Mouse (Mus musculus): ENCODE data around the gene Scn4b. TPM values are rescaled to one million over a fixed set of nuclear protein-coding genes. Genes with fewer than 3 reads are reported as not detected.
A peak's percentile ranks its signal among the peaks of the same experiment; 100 is the strongest.

Scn4b gene
- total RNA-seq (2021), result 10 to 100 TPM in 1 of 2 experiments, 1 to 10 TPM in 1; 4.4 to 11.9 TPM

DNA sequence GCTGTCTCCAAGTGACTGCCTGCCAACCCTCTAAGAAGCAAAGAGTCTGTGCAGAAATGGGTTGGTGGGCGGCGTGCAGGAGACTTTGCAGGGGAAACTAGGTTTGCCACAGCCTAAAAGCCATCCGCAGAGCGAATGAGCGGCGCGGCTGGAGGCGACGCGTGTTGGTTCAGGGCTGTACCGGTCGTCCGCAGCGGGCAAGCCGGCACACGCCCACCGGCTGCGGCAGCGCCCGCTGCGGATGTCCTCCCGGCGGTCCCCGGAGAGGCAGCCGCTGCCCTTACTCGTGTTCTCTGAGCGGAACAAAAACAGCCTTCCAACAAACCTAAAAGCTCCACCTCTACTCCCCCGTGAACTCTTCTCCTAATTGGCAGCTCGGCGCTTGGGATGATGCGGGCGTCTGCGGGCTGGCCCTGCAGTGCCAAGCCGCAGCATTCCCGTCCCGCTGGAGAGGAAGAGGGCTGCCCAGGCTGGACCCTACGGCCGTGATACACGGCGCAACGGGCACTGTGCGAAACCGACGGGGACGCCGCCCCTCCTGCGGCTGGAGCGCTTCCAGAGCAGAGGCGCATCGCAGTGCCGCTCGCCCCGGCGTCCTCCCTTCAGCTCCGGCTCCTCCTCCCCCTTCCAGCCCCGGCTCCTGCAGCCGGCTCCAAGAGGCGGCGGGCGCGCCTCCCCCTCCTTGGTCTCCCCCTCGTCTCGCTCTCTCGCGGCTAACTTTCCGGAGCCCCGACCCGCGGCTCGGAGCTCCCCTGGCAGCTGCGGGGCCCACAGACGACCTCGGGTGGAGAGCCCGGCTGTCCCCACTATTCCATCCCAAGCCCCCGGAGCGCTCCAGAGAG lies at the start of gene Scn4b:
Scn4b (plus strand) TSS at position 205 of the 842 bp plus-strand sequence.
- intact Hi-C loops (cut with DNase I), result no loop called here
- DNase-seq (ENCODE audit: extremely low spot score in 1 of 2, low spot score in 2 of 2), result peak in 1 of 2 experiments; percentile 68

DNA sequence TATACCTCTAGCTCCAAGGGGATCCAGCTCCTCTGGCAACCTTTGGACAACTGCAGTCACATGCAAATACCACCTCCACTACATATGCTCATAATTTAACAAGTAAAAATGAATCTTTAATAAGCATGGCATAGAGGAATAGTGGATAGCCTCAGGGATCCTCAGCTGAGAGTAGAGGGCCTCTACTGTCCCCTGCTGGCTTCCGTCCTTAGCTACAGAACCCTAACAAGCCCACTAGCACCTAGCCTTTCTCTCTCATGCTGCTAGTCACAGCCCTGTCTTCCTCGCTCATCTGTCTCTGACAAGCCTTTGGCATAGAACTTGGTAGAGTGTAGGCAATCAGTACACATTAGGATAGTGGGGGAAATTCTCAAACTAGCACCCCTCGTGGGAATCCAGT lies 47.4 kb upstream of the Scn4b start:
- intact Hi-C loops (cut with DNase I), result no loop called here
- DNase-seq (ENCODE audit: extremely low spot score in 1 of 2, low spot score in 2 of 2), result no peak

DNA sequence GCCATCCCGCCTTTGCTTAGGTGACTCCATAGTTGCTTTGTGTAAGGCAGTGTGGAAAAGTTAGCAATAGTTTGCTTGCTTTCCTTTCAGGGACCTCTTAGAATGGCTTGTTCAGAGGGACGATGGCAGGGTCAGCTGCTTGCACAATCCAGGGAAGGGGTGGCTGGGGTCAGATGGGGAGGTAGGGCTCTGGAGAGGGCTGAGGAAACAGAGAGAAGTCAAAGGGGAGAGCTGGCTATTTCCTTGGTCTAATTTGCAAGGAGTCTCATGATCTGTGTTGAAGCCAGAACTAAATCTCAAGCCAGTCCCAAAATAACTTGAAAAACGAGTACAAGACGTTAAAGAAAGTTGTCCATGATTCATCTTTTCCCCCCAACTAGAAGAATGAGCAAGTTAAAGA lies 45.6 kb upstream of the Scn4b start:
- intact Hi-C loops (cut with DNase I), result no loop called here
- DNase-seq (ENCODE audit: extremely low spot score in 1 of 2, low spot score in 2 of 2), result peak in 1 of 2 experiments; percentile 34

DNA sequence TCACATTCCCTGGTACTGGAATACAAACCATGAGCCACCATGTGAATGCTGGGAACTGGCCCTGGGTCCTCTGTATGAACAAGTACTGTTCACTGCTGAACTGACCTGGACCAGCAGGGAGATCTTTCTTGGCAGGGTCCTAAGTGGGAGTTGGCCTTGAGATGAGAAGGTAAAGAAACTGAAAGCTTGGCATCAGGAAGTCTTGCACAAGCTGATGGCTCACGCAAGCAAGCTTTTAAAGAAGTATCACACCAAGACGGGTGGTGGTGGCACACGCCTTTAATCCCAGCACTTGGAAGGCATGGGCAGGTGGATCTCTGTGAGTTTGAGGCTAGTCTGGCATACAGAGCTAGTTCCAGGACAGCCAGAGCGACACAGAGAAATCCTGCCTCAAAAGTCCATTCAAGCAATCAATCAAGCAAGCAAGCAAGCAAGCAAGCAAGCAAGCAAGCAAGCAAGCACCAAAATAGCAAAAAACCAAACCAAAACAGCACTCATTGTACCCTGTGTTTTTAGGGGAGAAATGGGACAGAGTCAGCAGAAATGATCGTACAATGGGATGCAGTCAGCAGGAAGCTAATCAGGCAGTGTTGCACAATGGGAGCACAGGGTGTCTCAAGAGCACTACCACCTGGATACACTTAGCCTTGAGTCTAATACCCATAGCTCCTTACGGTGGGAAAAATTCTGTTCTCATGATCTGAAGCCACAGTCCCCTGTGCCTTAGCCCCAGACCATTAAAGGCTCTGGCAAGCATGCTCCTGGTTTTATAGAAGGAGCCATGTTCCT lies 42.9 kb upstream of the Scn4b start:
- intact Hi-C loops (cut with DNase I), result no loop called here
- DNase-seq (ENCODE audit: extremely low spot score in 1 of 2, low spot score in 2 of 2), result no peak

DNA sequence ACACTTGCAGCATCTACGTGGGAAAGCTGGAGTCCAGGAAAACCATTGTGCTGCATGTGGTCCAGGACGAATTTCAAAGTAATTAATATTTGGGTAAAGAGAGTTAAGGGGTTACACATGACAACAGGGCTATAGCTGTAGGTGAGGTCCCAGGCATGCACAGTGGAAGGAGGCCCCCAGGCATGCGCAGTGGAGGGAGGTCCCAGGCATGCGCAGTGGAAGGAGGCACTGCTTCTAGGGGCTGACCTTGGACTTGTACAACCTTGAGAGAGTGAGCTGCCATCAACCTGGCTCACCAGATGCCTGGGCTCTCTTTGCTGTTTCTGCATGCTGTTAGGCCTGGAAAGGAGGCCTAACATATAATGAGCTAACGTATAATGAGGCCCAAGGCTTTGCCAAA lies 40.3 kb upstream of the Scn4b start:
- no peak for DNase-seq (ENCODE audit: extremely low spot score in 1 of 2, low spot score in 2 of 2)
- intact Hi-C loops (cut with DNase I), result no loop called here

DNA sequence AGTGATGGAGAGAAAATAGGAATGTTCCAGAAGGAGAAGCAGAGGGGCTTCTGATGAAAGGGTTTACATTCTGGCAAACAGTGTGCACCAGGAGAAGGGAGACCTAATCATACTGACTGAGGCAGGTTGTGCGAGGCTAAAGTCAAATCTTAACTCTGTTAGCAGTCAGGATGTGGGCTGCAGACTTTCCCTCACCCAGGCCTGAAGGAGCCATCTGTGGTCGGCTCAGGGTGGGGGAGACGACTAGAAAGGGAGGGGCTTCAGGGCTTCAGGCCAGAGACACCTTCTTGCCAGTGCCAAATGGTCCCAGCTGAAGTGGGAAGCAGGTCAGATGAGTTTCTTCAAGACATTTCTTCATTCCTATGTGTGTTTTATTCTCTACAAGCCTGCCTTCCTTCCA lies 39.8 kb upstream of the Scn4b start:
- no peak for DNase-seq (ENCODE audit: extremely low spot score in 1 of 2, low spot score in 2 of 2)
- intact Hi-C loops (cut with DNase I), result no loop called here

DNA sequence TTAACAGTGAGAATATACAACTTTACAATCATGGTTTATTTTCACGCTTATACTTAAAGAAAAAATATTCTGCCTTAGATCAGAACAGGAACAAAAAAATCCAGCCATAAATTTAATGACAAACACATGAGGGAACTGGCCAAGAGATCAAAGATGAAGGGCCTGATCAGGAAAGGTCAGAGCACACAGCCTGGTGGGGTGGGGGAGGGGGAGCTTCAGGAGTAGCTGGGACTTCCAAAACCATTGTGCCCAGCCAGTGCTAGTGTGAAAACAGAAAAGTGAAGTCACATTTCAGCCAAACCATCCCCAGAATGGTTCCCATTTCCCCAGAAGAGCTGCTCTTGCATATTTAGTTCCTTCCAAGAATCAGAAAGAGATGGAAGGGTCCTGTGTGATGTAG lies 35.7 kb upstream of the Scn4b start:
- no peak for DNase-seq (ENCODE audit: extremely low spot score in 1 of 2, low spot score in 2 of 2)
- intact Hi-C loops (cut with DNase I), result no loop called here

DNA sequence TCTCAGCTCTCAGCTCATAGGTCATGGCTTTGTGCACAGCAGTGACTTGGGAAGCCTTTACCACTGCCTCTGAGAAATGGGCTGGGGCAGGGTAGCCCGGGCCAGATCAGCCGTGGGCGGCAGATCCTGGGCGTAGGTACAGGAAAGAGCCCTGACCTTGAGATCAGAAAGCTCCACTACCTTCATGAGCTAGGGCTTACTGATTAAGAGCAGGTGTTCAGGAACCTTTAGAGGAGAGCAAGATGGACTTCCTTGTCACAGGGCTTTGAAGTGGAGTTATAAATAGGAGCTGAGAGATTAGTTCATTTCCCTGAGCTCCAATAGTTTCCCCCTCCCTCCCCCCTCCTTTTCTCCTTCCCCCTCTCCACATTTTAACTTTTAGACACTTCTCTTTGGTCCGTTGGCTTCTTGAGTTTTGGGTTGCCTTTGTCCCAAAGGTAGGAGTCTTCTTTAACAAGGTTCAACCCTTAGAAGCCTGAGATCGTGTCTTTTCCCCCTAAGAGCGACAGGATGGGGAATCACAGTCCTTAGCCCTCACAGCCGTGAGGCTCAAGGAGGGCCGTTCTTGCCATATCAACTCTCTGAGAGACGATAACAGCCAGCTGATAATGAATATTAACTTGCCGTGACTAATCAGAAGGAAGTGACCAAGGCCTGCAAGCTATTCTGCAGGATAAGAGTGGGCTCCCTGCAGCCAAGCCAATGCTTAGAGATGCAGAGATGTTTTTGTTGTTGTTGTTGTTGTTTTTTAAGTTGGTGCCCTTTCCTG lies 34.8 kb upstream of the Scn4b start:
- intact Hi-C loops (cut with DNase I), result no loop called here
- DNase-seq (ENCODE audit: extremely low spot score in 1 of 2, low spot score in 2 of 2), result no peak

DNA sequence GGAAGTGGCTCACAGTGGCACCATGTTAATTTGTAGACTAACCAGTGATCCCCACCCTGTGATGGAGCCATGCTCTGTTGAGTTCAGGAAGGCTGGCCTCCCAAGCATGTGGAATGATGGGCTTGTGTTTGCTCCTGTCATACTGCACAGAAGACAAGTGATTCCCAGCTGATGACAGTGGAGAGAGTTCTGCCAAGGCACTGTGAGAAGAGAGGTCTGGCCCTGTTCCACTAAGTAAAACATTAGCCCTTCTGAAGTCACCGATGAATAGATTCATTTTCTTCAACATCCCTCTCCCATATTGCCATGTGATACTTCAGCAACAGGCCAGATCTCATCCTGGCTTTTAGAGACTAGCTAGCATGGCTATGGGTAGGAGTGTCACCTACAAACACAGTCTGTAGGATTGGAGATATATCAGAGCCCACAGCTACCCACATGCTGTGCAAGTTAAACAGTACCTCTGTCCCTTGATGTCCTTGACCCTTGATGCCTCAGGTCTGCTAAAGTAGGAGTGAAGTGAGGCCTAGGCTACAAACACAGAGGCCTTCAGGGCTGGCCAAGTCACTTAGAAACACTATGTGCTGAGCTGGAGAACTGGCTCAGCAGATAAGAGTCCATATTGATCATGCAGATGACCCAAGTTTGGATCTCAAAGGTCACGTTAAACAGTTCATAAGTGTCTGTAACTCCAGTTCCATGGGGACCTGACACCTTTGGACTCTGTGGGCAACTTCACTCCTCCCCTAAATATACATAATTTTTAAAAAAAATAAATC lies 32.4 kb upstream of the Scn4b start:
- intact Hi-C loops (cut with DNase I), result no loop called here

DNA sequence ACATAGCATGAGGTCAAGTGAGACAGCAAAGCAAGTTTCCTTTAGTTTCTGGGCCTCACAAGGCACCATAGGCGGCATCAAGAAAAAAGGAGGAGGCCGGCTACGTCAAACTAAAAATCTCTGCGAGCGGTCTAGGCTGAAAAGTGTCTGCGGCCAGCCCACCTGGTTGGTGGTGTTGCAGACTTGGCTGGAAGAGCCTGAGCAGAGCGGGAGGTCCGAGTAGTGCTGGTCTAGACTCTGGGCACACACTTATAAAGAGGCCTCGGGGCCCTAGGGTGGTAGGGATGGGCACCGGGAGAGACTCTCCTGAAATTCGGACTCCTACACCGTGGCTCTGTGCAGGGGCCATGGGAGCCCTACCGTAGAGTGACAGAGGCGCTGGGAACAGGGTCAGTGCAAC lies 22.5 kb upstream of the Scn4b start:
- intact Hi-C loops (cut with DNase I), result no loop called here
- peak in 1 of 2 experiments; percentile 68 for DNase-seq (ENCODE audit: extremely low spot score in 1 of 2, low spot score in 2 of 2)

More for the DNA sequence above, 32.4 kb upstream of the Scn4b start:
- DNase-seq (ENCODE audit: extremely low spot score in 1 of 2, low spot score in 2 of 2), result no peak

DNA sequence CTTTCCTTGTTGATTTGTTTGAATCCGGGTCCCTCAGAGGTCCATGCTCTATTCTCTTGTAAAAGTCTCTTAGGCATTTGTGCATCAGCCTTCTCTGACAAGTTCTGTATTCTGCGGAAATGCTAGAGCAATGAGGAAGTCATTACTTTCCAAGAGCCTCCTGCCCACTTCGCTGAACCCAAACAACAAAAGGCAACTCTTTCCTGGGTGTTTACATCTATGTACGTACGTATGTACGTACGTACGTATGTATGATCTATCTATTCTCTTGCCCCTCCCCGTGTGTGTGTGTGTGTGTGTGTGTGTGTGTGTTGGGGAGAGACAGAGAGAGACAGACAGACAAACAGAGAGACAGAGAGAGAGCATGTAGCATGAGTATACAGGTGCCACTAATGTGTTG lies 21.4 kb upstream of the Scn4b start:
- intact Hi-C loops (cut with DNase I), result no loop called here
- no peak for DNase-seq (ENCODE audit: extremely low spot score in 1 of 2, low spot score in 2 of 2)

DNA sequence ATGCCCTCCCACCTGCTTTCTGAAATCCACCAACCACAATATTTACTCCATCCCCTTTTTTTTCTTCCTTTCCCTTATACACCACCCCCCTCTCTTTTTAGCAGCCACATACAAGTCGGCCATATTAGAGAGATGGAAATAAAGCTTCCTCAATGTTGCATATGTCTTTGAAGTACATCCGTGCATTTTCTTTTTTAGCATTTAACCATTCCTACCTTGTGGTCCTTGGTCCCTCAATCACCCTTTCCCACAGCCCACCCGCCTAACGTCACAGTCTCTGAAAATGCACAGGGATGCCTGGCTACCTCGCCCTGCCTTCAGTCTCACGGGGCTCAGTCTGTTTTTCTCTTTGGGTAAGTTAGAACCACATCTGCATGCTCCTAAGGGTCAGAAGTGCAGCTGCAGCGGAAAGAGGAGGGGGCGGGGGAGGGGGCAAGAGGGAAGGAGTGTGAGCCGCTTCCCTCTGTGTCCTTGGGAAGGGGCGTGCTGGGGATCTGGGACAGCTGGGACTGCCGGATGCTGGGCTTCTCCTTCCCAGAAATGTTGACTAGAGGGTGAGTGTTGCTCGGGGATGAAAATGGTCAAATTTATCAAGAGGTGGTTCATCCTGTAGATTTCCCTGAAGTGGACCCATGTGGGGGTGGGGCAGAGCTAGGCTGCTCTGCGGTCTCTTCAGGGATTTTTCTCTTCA lies 20.3 kb upstream of the Scn4b start, which contains the start of gene Scn2b:
Scn2b (plus strand) TSS at position 42 of the 691 bp plus-strand sequence.
- intact Hi-C loops (cut with DNase I), result no loop called here
- DNase-seq (ENCODE audit: extremely low spot score in 1 of 2, low spot score in 2 of 2), result peak in 1 of 2 experiments; percentile 54

DNA sequence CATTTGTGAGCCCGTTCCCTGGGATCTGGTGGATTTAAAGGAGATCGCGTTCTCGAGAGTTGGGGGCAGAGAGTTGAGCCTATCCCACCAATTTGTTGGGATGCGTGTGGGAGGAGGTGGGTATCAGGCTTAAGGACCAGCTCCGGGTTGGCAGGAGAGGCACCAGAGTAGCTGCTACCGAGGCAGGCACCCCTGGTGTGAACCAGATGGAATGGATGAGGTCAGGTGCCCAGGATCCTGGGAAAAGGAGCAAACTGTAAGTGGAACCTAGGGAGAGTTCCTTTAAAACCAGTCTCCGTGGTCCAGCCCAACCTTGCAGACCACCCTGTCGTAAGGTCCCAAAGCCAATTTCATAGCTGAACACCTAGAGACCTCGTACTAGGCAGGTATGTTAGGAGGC lies 19.6 kb upstream of the Scn4b start:
- DNase-seq (ENCODE audit: extremely low spot score in 1 of 2, low spot score in 2 of 2), result no peak
- intact Hi-C loops (cut with DNase I), result no loop called here

DNA sequence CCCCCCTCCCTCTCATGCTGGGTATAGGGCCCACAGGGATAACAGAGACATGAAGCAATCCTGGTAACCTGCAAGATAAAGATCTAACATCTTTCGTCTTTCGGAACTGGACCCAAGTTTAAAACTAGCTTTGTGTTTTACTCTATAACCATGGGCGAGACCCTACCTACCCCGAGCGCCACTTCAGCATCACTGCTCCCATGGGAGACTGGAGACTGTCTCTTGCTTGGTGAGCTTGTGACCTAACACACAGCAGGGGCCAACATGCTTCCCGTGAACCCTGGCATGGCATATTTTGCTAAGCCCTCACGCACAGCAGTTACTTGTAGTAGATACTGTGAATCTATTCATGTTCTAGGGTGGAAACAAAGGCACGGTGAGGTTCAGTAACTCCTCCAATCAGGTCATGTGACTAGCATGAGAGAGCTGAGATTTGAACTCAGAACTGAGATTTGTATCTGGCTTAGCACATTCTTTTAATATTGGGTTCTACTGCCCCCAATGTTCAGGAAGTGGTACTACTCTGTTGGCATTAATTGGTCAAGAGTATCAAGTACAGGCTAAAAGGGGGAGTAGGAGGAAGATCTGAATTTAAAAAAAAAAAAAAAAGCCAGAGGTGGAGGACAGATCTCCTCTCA lies 18.8 kb upstream of the Scn4b start:
- intact Hi-C loops (cut with DNase I), result no loop called here

DNA sequence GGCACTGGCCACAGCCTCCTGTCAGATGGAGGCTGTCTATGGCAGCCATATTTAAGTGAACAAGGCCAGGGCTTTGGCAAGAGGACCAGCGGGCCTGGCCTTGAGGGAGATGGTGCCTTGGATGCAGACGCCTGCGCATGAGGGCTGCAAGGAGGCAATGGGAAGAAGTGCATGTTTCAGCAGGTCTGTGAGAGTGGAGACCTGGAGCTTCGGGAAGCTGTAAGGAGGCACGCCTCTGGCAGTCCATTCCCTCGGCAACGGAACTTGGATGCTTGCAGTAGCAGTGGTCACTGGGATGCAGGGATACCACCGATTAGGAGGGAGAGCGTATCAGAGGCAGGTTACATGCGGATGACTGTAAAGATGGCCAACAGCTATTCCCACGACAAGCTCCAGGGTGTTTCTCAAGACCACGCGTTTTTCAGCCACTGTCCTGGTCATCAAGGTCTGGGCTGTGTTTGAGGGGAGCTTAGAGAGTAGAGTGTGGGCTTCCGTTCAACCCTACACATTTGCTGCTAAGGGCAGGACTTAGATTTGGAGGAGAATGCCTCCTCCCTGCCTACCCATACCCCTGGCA lies 18.2 kb upstream of the Scn4b start:
- intact Hi-C loops (cut with DNase I), result no loop called here

More for the DNA sequence above, 18.8 kb upstream of the Scn4b start:
- DNase-seq (ENCODE audit: extremely low spot score in 1 of 2, low spot score in 2 of 2), result no peak

DNA sequence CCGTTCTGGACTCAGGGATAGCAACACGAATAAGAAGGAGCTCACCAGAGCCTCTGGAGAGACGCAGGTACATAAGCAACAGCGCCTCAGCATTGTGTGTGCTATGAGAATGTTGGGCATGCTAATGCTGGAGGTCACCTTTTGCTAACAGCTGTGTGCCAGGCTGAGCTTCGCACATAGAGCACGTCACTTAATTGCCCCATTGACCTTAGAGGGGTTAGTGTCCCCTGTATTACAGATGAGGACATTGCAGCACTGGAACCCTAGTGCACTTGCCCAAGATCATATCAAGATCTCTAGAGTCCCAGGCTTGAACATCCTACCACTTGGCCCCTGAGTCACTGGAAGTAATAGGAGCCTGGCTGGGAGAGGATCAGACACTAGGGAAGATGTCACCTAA lies 17.6 kb upstream of the Scn4b start:
- intact Hi-C loops (cut with DNase I), result no loop called here
- DNase-seq (ENCODE audit: extremely low spot score in 1 of 2, low spot score in 2 of 2), result no peak

More for the DNA sequence above, 18.2 kb upstream of the Scn4b start:
- no peak for DNase-seq (ENCODE audit: extremely low spot score in 1 of 2, low spot score in 2 of 2)

DNA sequence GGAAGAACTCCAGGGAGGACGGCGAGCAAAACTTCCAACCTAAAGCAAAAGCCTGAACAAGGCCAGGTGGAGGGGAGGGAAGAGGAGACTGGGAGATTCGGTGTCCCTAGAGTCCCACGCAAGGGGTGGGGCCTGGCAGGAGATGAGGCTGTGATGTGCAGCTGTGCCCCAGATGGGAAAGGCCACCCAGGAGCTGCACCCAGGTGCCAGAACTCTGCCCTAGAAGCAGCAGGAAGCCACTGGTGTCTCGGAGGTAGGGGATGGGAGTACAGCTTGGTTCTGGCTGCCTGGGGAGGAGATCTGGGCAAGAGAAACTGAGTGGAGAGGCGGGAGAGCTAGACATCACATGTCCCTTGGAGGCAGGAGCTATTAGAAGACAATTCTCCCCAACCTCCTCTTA lies 17.2 kb upstream of the Scn4b start:
- intact Hi-C loops (cut with DNase I), result no loop called here

More for the DNA sequence above, 17.2 kb upstream of the Scn4b start:
- peak in 1 of 2 experiments; percentile 42 for DNase-seq (ENCODE audit: extremely low spot score in 1 of 2, low spot score in 2 of 2)

Measured in left cerebral cortex, postnatal 10 days (tissue).